Mouse (Mus musculus): ENCODE results near the gene Adcy2. TPM values are rescaled to one million over a fixed set of nuclear protein-coding genes. Genes with fewer than 3 reads are reported as not detected.
A peak's percentile ranks its signal among the peaks of the same experiment; 100 is the strongest.

Adcy2 gene
- total and polyA plus RNA-seq, 2 experiments from 2014 or later = 16.8 to 50.9 TPM

- Histone ChIP-seq H3K27me3 (ENCODE audit: insufficient read depth, low read length) (no peaks in the 10 kb centered on the region), H3K9me3 (ENCODE audit: low read length) (no peaks in the 10 kb centered on the region), H3K4me1 (ENCODE audit: insufficient read depth, low read length) (no peaks in the 10 kb centered on the region), H3K4me2 (ENCODE audit: low read depth, low read length, poor library complexity, severe bottlenecking) (no peak overlapping the region), H3K9ac (replicated peaks; ENCODE audit: low read length, poor library complexity, severe bottlenecking) (no peak overlapping the region), H3K4me3 (ENCODE audit: low read depth, low read length) (no peak overlapping the region), H3K36me3 (ENCODE audit: insufficient read depth, low read length) (no peaks in the 10 kb centered on the region), H3K27ac (ENCODE audit: low read depth, low read length) (no peak overlapping the region)
- 57% methylated on average over 2 of the region's 2 CpGs for WGBS
- no peak for ATAC-seq (ENCODE audit: low FRiP score)
- no peak for TF ChIP-seq CTCF (IDR thresholded peaks at IDR 0.05)
- no peak for DNase-seq (ENCODE audit: low spot score)
These were observed 25.6 kb upstream of the Adcy2 start for GRCm38 (mm10) chr13:69024964-69025363.

- Histone ChIP-seq H3K27me3 (ENCODE audit: insufficient read depth, low read length) (no peaks in the 10 kb centered on the region), H3K4me3 (ENCODE audit: low read depth, low read length) (no peak overlapping the region), H3K9ac (replicated peaks; ENCODE audit: low read length, poor library complexity, severe bottlenecking) (no peak overlapping the region), H3K4me1 (ENCODE audit: insufficient read depth, low read length) (no peaks in the 10 kb centered on the region), H3K36me3 (ENCODE audit: insufficient read depth, low read length) (no peaks in the 10 kb centered on the region), H3K4me2 (ENCODE audit: low read depth, low read length, poor library complexity, severe bottlenecking) (no peak overlapping the region), H3K27ac (ENCODE audit: low read depth, low read length) (no peak overlapping the region), H3K9me3 (ENCODE audit: low read length) (no peaks in the 10 kb centered on the region)
- DNase-seq (ENCODE audit: low spot score) (no peak), ATAC-seq (ENCODE audit: low FRiP score) (no peak)
- 93% methylated on average over 2 of the region's 2 CpGs for WGBS
- TF ChIP-seq CTCF (IDR thresholded peaks at IDR 0.05) = no peak
These were observed 23.9 kb upstream of the Adcy2 start for GRCm38 (mm10) chr13:69023239-69023638.

GRCm38 (mm10) chr13:69020574-69020973 lies 21.2 kb upstream of the Adcy2 start:
- DNase-seq (ENCODE audit: low spot score) = no peak
- no peak overlapping the region for H3K9ac ChIP-seq (replicated peaks; ENCODE audit: low read length, poor library complexity, severe bottlenecking)
- no peaks in the 10 kb centered on the region for H3K36me3 ChIP-seq (ENCODE audit: insufficient read depth, low read length)
- no peaks in the 10 kb centered on the region for H3K27me3 ChIP-seq (ENCODE audit: insufficient read depth, low read length)
- no peak overlapping the region for H3K4me2 ChIP-seq (ENCODE audit: low read depth, low read length, poor library complexity, severe bottlenecking)
- no peaks in the 10 kb centered on the region for H3K9me3 ChIP-seq (ENCODE audit: low read length)
- ATAC-seq (ENCODE audit: low FRiP score) = no peak
- H3K4me1 ChIP-seq (ENCODE audit: insufficient read depth, low read length) = no peaks in the 10 kb centered on the region
- no peak for TF ChIP-seq CTCF (IDR thresholded peaks at IDR 0.05)
- H3K27ac ChIP-seq (ENCODE audit: low read depth, low read length) = no peak overlapping the region
- H3K4me3 ChIP-seq (ENCODE audit: low read depth, low read length) = no peak overlapping the region
- 75% methylated on average over 2 of the region's 2 CpGs for WGBS

GRCm38 (mm10) chr13:69006915-69007314 lies 7.6 kb upstream of the Adcy2 start:
- no peaks in the 10 kb centered on the region for H3K4me1 ChIP-seq (ENCODE audit: insufficient read depth, low read length)
- H3K9me3 ChIP-seq (ENCODE audit: low read length) = no peaks in the 10 kb centered on the region
- no peak for TF ChIP-seq CTCF (IDR thresholded peaks at IDR 0.05)
- H3K27me3 ChIP-seq (ENCODE audit: insufficient read depth, low read length) = no peaks in the 10 kb centered on the region
- 68% methylated on average over 5 of the region's 5 CpGs for WGBS
- ATAC-seq (ENCODE audit: low FRiP score) = no peak
- no peak overlapping the region for H3K4me3 ChIP-seq (ENCODE audit: low read depth, low read length)
- H3K9ac ChIP-seq (replicated peaks; ENCODE audit: low read length, poor library complexity, severe bottlenecking) = no peak overlapping the region
- H3K36me3 ChIP-seq (ENCODE audit: insufficient read depth, low read length) = no peaks in the 10 kb centered on the region
- no peak overlapping the region for H3K27ac ChIP-seq (ENCODE audit: low read depth, low read length)
- H3K4me2 ChIP-seq (ENCODE audit: low read depth, low read length, poor library complexity, severe bottlenecking) = no peak overlapping the region
- DNase-seq (ENCODE audit: low spot score) = peak; percentile 24

- no peaks in the 10 kb centered on the region for H3K27me3 ChIP-seq (ENCODE audit: insufficient read depth, low read length)
- H3K4me3 ChIP-seq (ENCODE audit: low read depth, low read length) = no peak overlapping the region
- H3K27ac ChIP-seq (ENCODE audit: low read depth, low read length) = no peak overlapping the region
- H3K36me3 ChIP-seq (ENCODE audit: insufficient read depth, low read length) = no peaks in the 10 kb centered on the region
- H3K9ac ChIP-seq (replicated peaks; ENCODE audit: low read length, poor library complexity, severe bottlenecking) = no peak overlapping the region
- no peak for TF ChIP-seq CTCF (IDR thresholded peaks at IDR 0.05)
- H3K4me2 ChIP-seq (ENCODE audit: low read depth, low read length, poor library complexity, severe bottlenecking) = no peak overlapping the region
- ATAC-seq (ENCODE audit: low FRiP score) (no peak), DNase-seq (ENCODE audit: low spot score) (peak; percentile 19)
- 83% methylated on average over 4 of the region's 4 CpGs for WGBS
- H3K4me1 ChIP-seq (ENCODE audit: insufficient read depth, low read length) = no peaks in the 10 kb centered on the region
- H3K9me3 ChIP-seq (ENCODE audit: low read length) = no peaks in the 10 kb centered on the region
These were observed 6.8 kb upstream of the Adcy2 start for GRCm38 (mm10) chr13:69006091-69006490.

GRCm38 (mm10) chr13:69004406-69004805 lies 5.1 kb upstream of the Adcy2 start:
- WGBS = 79% methylated on average over 4 of the region's 4 CpGs

More at GRCm38 (mm10) chr13:69004406-69004805, 5.1 kb upstream of the Adcy2 start:
- TF ChIP-seq CTCF (IDR thresholded peaks at IDR 0.05) = no peak
- DNase-seq (ENCODE audit: low spot score) = no peak
- ATAC-seq (ENCODE audit: low FRiP score) = no peak
- no peak overlapping the region for H3K27ac ChIP-seq (ENCODE audit: low read depth, low read length)
- no peaks in the 10 kb centered on the region for H3K36me3 ChIP-seq (ENCODE audit: insufficient read depth, low read length)
- H3K9ac ChIP-seq (replicated peaks; ENCODE audit: low read length, poor library complexity, severe bottlenecking) = no peak overlapping the region
- H3K9me3 ChIP-seq (ENCODE audit: low read length) = no peaks in the 10 kb centered on the region
- H3K4me2 ChIP-seq (ENCODE audit: low read depth, low read length, poor library complexity, severe bottlenecking) = no peak overlapping the region
- no peaks in the 10 kb centered on the region for H3K4me1 ChIP-seq (ENCODE audit: insufficient read depth, low read length)
- no peak overlapping the region for H3K4me3 ChIP-seq (ENCODE audit: low read depth, low read length)
- no peaks in the 10 kb centered on the region for H3K27me3 ChIP-seq (ENCODE audit: insufficient read depth, low read length)
